Mouse (Mus musculus) midbrain, embryonic 15.5 days (tissue): ENCODE data around the gene Twsg1. TPM values are rescaled to one million over a fixed set of nuclear protein-coding genes. Genes with fewer than 3 reads are reported as not detected.
A peak's percentile ranks its signal among the peaks of the same experiment; 100 is the strongest.

Experiments
- ATAC-seq: fragments of 200-750 bp; cut with Nextera tagmentation; replicated peaks from 2 replicates; pipeline ENCODE4 v1.8.0; 2017; ENCODE audit warnings: moderate TSS enrichment
- H3K27ac ChIP-seq: fragments of 300-500 bp; sonication (generic); 2 replicates; pipeline ENCODE4 v1.5.1; 2015; ENCODE audit warnings: mild to moderate bottlenecking, inconsistent platforms
- H3K27me3 ChIP-seq: fragments of 300-500 bp; sonication (generic); replicated peaks from 2 replicates; pipeline ENCODE4 v1.6.1; 2015; ENCODE audit warnings: inconsistent platforms
- H3K36me3 ChIP-seq: fragments of 300-500 bp; sonication (generic); replicated peaks from 2 replicates; pipeline ENCODE4 v1.6.1; 2015; ENCODE audit warnings: inconsistent platforms
- H3K4me1 ChIP-seq: fragments of 300-500 bp; sonication (generic); 2 replicates; pipeline ENCODE4 v1.6.1; 2015; ENCODE audit warnings: inconsistent platforms
- H3K4me2 ChIP-seq: fragments of 300-500 bp; sonication (generic); 2 replicates; pipeline ENCODE4 v1.6.1; 2015; ENCODE audit warnings: inconsistent platforms, mild to moderate bottlenecking, moderate library complexity
- H3K4me3 ChIP-seq: fragments of 300-500 bp; sonication (generic); 2 replicates; pipeline ENCODE4 v1.5.1; 2015; ENCODE audit warnings: mild to moderate bottlenecking, inconsistent platforms
- H3K9ac ChIP-seq: fragments of 300-500 bp; sonication (generic); 2 replicates; pipeline ENCODE4 v1.6.1; 2015; ENCODE audit warnings: mild to moderate bottlenecking, inconsistent platforms
- H3K9me3 ChIP-seq: fragments of 300-500 bp; sonication (generic); 2 replicates; pipeline ENCODE4 v1.6.1; 2016; ENCODE audit warnings: inconsistent platforms
- WGBS: fragments of 180-500 bp; shearing (Covaris S2); methylation state at CpG from one replicate; pipeline ENCODE4 v1.1.7; 2015; ENCODE audit warnings: mixed read lengths; 5-methylcytosine and 5-hydroxymethylcytosine counted together
- polyA plus RNA-seq: library from polyadenylated mRNA; unstranded; fragments of >200 nt; fragmentation: Nextera tagmentation; extraction: Ambion mirVana; gene quantifications from 2 replicates; pipeline ENCODE4 v1.2.1, GENCODE M21; 2015

Twsg1 gene
- polyA plus RNA-seq, 1 experiment from 2014 or later = 56.8 TPM

DNA sequence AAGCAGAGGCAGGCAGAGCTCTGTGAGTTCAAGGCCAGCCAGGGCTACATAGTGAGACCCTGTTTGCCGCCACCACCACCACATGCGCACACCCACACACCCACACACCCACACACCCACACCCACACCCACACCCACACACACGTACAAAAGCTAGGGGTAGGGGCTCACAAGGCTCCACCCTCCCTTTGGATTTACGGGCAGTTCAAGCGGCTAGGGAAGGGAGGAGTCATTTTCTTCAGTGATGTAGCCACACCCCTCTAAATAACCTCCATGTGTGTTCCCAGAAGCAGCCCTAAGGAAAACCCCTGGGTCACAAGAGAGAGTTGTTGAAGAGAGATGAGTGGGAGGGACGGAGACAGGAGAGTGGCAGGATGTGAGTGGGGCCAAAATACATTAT, 74.0 kb downstream of the Twsg1 start:
- WGBS = 75% methylated on average over 6 of the region's 6 CpGs
- no peak overlapping the region for H3K27ac ChIP-seq
- no peak overlapping the region for H3K4me2 ChIP-seq
- no peak overlapping the region for H3K4me3 ChIP-seq
- H3K9me3 ChIP-seq = no peaks in the 10 kb centered on the region
- H3K9ac ChIP-seq = no peak overlapping the region
- no peak for ATAC-seq
- peaks cover 13% of the 10 kb centered on the region for H3K4me1 ChIP-seq
- no peaks in the 10 kb centered on the region for H3K36me3 ChIP-seq
- H3K27me3 ChIP-seq = no peaks in the 10 kb centered on the region

DNA sequence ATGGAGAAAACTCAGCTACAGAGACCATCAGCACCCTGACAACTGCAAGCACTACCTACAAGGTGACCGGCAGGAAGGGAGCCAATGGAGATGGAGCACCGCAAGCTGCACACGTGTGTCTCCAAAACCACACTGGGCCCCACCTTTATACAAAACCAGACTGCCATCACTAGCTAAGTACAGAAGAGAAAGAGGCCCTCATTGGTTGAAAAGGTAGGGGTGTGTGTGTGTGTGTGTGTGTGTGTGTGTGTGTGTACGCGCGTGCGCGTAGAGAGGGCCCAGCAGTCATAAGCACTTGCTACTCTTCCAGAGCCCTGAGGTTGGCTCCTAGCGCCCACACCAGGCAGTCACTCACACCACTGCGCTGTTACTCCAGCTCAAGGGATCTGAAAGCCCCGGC, 77.2 kb downstream of the Twsg1 start:
- Histone ChIP-seq H3K4me1 (peaks cover 16% of the 10 kb centered on the region), H3K9me3 (no peaks in the 10 kb centered on the region), H3K4me3 (no peak overlapping the region), H3K27me3 (no peaks in the 10 kb centered on the region), H3K27ac (no peak overlapping the region), H3K9ac (no peak overlapping the region), H3K4me2 (no peak overlapping the region), H3K36me3 (no peaks in the 10 kb centered on the region)
- ATAC-seq = no peak
- WGBS = 96% methylated on average over 11 of the region's 11 CpGs

- WGBS = 76% methylated on average over 4 of the region's 4 CpGs
- no peak overlapping the region for H3K4me3 ChIP-seq
- H3K9ac ChIP-seq = no peak overlapping the region
- H3K27me3 ChIP-seq = no peaks in the 10 kb centered on the region
- no peak overlapping the region for H3K4me2 ChIP-seq
- no peaks in the 10 kb centered on the region for H3K36me3 ChIP-seq
- ATAC-seq = no peak
- no peaks in the 10 kb centered on the region for H3K9me3 ChIP-seq
- peaks cover 16% of the 10 kb centered on the region for H3K4me1 ChIP-seq
- H3K27ac ChIP-seq = no peak overlapping the region
These were observed 77.9 kb downstream of the Twsg1 start for GRCm38 (mm10) chr17:65873156-65873555.

DNA sequence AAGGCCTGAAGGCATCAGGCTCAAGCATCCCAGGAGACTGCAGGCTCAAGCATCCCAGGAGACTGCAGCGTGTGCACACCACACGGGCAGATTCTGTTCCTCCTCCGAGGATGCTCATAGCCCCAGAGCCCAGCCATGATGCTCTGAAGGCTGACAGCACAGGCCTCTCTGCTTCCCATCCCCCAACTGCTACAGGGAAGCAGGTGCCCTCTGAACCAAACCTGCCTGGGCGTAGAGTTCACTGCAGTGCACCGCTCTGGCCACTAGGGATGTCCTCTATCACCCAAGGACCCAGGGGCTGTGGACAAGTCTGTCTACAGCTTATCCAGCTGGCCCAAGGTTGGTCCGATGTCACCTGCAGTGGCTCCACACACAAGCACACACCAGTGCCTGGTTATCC, 78.4 kb downstream of the Twsg1 start:
- H3K4me2 ChIP-seq = no peak overlapping the region
- no peak overlapping the region for H3K27ac ChIP-seq
- 0 out of 2 replicates have a peak, but pooled peaks have one; percentile 28 for ATAC-seq
- H3K4me1 ChIP-seq = peaks cover 16% of the 10 kb centered on the region
- H3K27me3 ChIP-seq = no peaks in the 10 kb centered on the region
- no peaks in the 10 kb centered on the region for H3K9me3 ChIP-seq
- 26% methylated on average over 6 of the region's 6 CpGs for WGBS
- H3K9ac ChIP-seq = no peak overlapping the region
- H3K36me3 ChIP-seq = no peaks in the 10 kb centered on the region
- H3K4me3 ChIP-seq = no peak overlapping the region

- Histone ChIP-seq H3K36me3 (peaks cover 3% of the 10 kb centered on the region; the same call in 1 of the 2 replicates), H3K4me2 (no peak overlapping the region), H3K27me3 (no peaks in the 10 kb centered on the region), H3K4me3 (no peak overlapping the region), H3K4me1 (peaks cover 16% of the 10 kb centered on the region), H3K9me3 (no peaks in the 10 kb centered on the region), H3K27ac (0 out of 2 replicates have a peak overlapping the region, but pooled peaks have one; percentile 9), H3K9ac (no peak overlapping the region)
- no peak for ATAC-seq
- WGBS = 76% methylated on average over 6 of the region's 6 CpGs
These were observed 79.0 kb downstream of the Twsg1 start for GRCm38 (mm10) chr17:65872051-65872450.

Other genes with a start within 250 kb of the Twsg1 start
- 76.6 and 80.1 TPM in 2 replicates for gene Rab31, start 178.5 kb downstream of the Twsg1 start, polyA plus RNA-seq
- gene Ppp4r1, start 168.7 kb downstream of the Twsg1 start, polyA plus RNA-seq = 45.1 and 49.2 TPM in 2 replicates
- gene Ralbp1, start 65.4 kb downstream of the Twsg1 start, polyA plus RNA-seq = 57.6 and 67.4 TPM in 2 replicates
- 161 and 170 TPM in 2 replicates for gene Ankrd12, start 125.9 kb upstream of the Twsg1 start, polyA plus RNA-seq
- gene Ndufv2, start 150.3 kb upstream of the Twsg1 start, polyA plus RNA-seq = 341 and 355 TPM in 2 replicates
- gene Washc1, start 160.3 kb upstream of the Twsg1 start, polyA plus RNA-seq = 44.9 and 46.3 TPM in 2 replicates
- 4.9 and 6.0 TPM in 2 replicates for gene Ddx11, start 172.3 kb upstream of the Twsg1 start, polyA plus RNA-seq